In genomic region chr7:143187181-143187580, GRCm38 (mm10) we compare ENCODE assay signal across 22 mouse cellular contexts.
DNase-seq lines count a peak whose midpoint lies in the region; ATAC-seq lines count a peak whose summit lies in the region.
"Had no signal": no experiment of that assay in that cellular context is flagged by ENCODE, and none has a peak within 500 bp of the region (broad histone marks: within the 10 kb centered on the region; RNA-seq: fewer than 3 reads in every experiment).

No protein-coding gene starts in this region.

- DNase-seq in hindbrain, embryonic 10.5 days (ENCODE audit: low spot score): no peak
- DNase-seq in lung, postnatal 4 days: no peak
- no peak for DNase-seq in limb, embryonic 10.5 days (ENCODE audit: low spot score)
- DNase-seq: adrenal gland, adult 2 months; adrenal gland, postnatal 14 days; cerebellum, adult 11 months; cerebellum, adult 2 months; cerebellum, adult 9-11 months; cerebellum, postnatal 25 days; forebrain, postnatal 0 days; gastrocnemius, adult 2 months; heart, adult 18-20 months; heart, postnatal 36 days had no signal

- ATAC-seq in hindbrain, embryonic 12.5 days (ENCODE audit: low FRiP score): no peak
- no peak for ATAC-seq in lung, embryonic 15.5 days (ENCODE audit: borderline replicate concordance, extremely low read depth, low FRiP score, low TSS enrichment)
- ATAC-seq in limb, embryonic 15.5 days (ENCODE audit: insufficient number of reproducible peaks, low FRiP score, low TSS enrichment, low read depth): no peak
- ATAC-seq: CD4-positive, CD25-positive, alpha-beta regulatory T cell, adult 4 months; forebrain, embryonic 14.5 days; forebrain, postnatal 0 days had no signal

- H3K9me3 ChIP-seq in hindbrain, embryonic 10.5 days: no peaks in the 10 kb centered on the region
- no peaks in the 10 kb centered on the region for H3K9me3 ChIP-seq in hindbrain, embryonic 12.5 days (replicated peaks)
- no peaks in the 10 kb centered on the region for H3K9me3 ChIP-seq in lung, embryonic 15.5 days
- no peaks in the 10 kb centered on the region for H3K9me3 ChIP-seq in limb, embryonic 10.5 days (replicated peaks)
- no peaks in the 10 kb centered on the region for H3K9me3 ChIP-seq in limb, embryonic 15.5 days
- H3K9me3 ChIP-seq: embryonic facial prominence, embryonic 12.5 days; embryonic facial prominence, embryonic 15.5 days; heart, embryonic 13.5 days; hindbrain, embryonic 15.5 days had no signal

- H3K36me3 ChIP-seq in hindbrain, embryonic 10.5 days: no peaks in the 10 kb centered on the region
- no peaks in the 10 kb centered on the region for H3K36me3 ChIP-seq in hindbrain, embryonic 12.5 days
- no peaks in the 10 kb centered on the region for H3K36me3 ChIP-seq in lung, embryonic 15.5 days
- H3K36me3 ChIP-seq in limb, embryonic 10.5 days: no peaks in the 10 kb centered on the region
- H3K36me3 ChIP-seq in limb, embryonic 15.5 days: no peaks in the 10 kb centered on the region
- H3K36me3 ChIP-seq: embryonic facial prominence, embryonic 12.5 days; embryonic facial prominence, embryonic 15.5 days; hindbrain, embryonic 15.5 days had no signal

- 88% methylated on average over 3 of the region's 3 CpGs for WGBS in hindbrain, embryonic 10.5 days
- WGBS in hindbrain, embryonic 12.5 days: 91% methylated on average over 3 of the region's 3 CpGs
- 70% methylated on average over 3 of the region's 3 CpGs for WGBS in lung, embryonic 15.5 days
- WGBS in limb, embryonic 10.5 days: 89% methylated on average over 3 of the region's 3 CpGs
- 93% methylated on average over 3 of the region's 3 CpGs for WGBS in limb, embryonic 15.5 days

- no peak overlapping the region for H3K4me3 ChIP-seq in hindbrain, embryonic 10.5 days
- H3K4me3 ChIP-seq in hindbrain, embryonic 12.5 days: no peak overlapping the region
- H3K4me3 ChIP-seq in lung, embryonic 15.5 days: no peak overlapping the region
- no peak overlapping the region for H3K4me3 ChIP-seq in limb, embryonic 10.5 days
- H3K4me3 ChIP-seq in limb, embryonic 15.5 days: no peak overlapping the region
- H3K4me3 ChIP-seq: embryonic facial prominence, embryonic 12.5 days; embryonic facial prominence, embryonic 15.5 days; gastrocnemius, adult 2 months; heart, embryonic 13.5 days; hindbrain, embryonic 15.5 days had no signal

- H3K9ac ChIP-seq in hindbrain, embryonic 12.5 days: no peak overlapping the region
- H3K9ac ChIP-seq in lung, embryonic 15.5 days: no peak overlapping the region
- no peak overlapping the region for H3K9ac ChIP-seq in limb, embryonic 15.5 days
- H3K9ac ChIP-seq: embryonic facial prominence, embryonic 12.5 days; embryonic facial prominence, embryonic 15.5 days; forebrain, postnatal 0 days; heart, embryonic 13.5 days; hindbrain, embryonic 15.5 days had no signal

- H3K27me3 ChIP-seq in hindbrain, embryonic 10.5 days (ENCODE audit: insufficient read depth, poor library complexity, severe bottlenecking): no peaks in the 10 kb centered on the region
- no peaks in the 10 kb centered on the region for H3K27me3 ChIP-seq in hindbrain, embryonic 12.5 days
- H3K27me3 ChIP-seq in lung, embryonic 15.5 days: no peaks in the 10 kb centered on the region
- peaks cover 6% of the 10 kb centered on the region; the same call in 1 of the 2 replicates for H3K27me3 ChIP-seq in limb, embryonic 10.5 days (ENCODE audit: low read depth, poor library complexity, severe bottlenecking)
- no peaks in the 10 kb centered on the region for H3K27me3 ChIP-seq in limb, embryonic 15.5 days
- H3K27me3 ChIP-seq: embryonic facial prominence, embryonic 12.5 days; embryonic facial prominence, embryonic 15.5 days; heart, embryonic 13.5 days; hindbrain, embryonic 15.5 days had no signal

- H3K27ac ChIP-seq in hindbrain, embryonic 10.5 days: 0 out of 2 replicates have a peak overlapping the region, but pooled peaks have one; percentile 31
- no peak overlapping the region for H3K27ac ChIP-seq in hindbrain, embryonic 12.5 days
- H3K27ac ChIP-seq in lung, embryonic 15.5 days: peak overlapping the region; percentile 30
- 0 out of 2 replicates have a peak overlapping the region, but pooled peaks have one; percentile 54 for H3K27ac ChIP-seq in limb, embryonic 10.5 days
- H3K27ac ChIP-seq in limb, embryonic 15.5 days: peak overlapping the region; percentile 27; the same call in 1 of the 2 replicates
- H3K27ac ChIP-seq: embryonic facial prominence, embryonic 12.5 days; embryonic facial prominence, embryonic 15.5 days; gastrocnemius, adult 2 months; heart, embryonic 13.5 days; hindbrain, embryonic 15.5 days had no signal

- H3K4me1 ChIP-seq in hindbrain, embryonic 10.5 days (replicated peaks): peaks cover 11% of the 10 kb centered on the region
- 0 out of 2 replicates have a peak, but pooled peaks cover 2% of the 10 kb centered on the region for H3K4me1 ChIP-seq in hindbrain, embryonic 12.5 days
- peaks cover 15% of the 10 kb centered on the region; the same call in 1 of the 2 replicates for H3K4me1 ChIP-seq in lung, embryonic 15.5 days
- H3K4me1 ChIP-seq in limb, embryonic 10.5 days: peaks cover 13% of the 10 kb centered on the region; the same call in 1 of the 2 replicates
- peaks cover 10% of the 10 kb centered on the region; the same call in 1 of the 2 replicates for H3K4me1 ChIP-seq in limb, embryonic 15.5 days
- H3K4me1 ChIP-seq: embryonic facial prominence, embryonic 12.5 days; embryonic facial prominence, embryonic 15.5 days; hindbrain, embryonic 15.5 days had no signal

- no peak overlapping the region for H3K4me2 ChIP-seq in hindbrain, embryonic 12.5 days (replicated peaks)
- H3K4me2 ChIP-seq in lung, embryonic 15.5 days: no peak overlapping the region
- no peak overlapping the region for H3K4me2 ChIP-seq in limb, embryonic 15.5 days
- H3K4me2 ChIP-seq: embryonic facial prominence, embryonic 12.5 days; embryonic facial prominence, embryonic 15.5 days; heart, embryonic 13.5 days; hindbrain, embryonic 15.5 days had no signal
